Mouse (Mus musculus): ENCODE data around the gene Tmem131.

GRCm38 (mm10) chr1:36934778-36935177 is 8.7 kb downstream of the Tmem131 start:
- TF ChIP-seq CTCF (IDR thresholded peaks at IDR 0.05; ENCODE audit: borderline replicate concordance, insufficient read depth, low read length) (no peak), POLR2A (IDR thresholded peaks at IDR 0.05; ENCODE audit: low read depth, low read length) (no peak)
